Mouse (Mus musculus) right cerebral cortex, adult 2 months (tissue): ENCODE measurements around the gene Pom121.
"Not testable (repeated sequence)": the region's sequence is repeated elsewhere in the genome, so short reads cannot be mapped to it uniquely, and the experiment has no call there.

Experiments
- DNase-seq, 2 experiments: peaks; one replicate each; pipeline ENCODE4 v3.0.0; 2021 to 2022; ENCODE audit warnings: low spot score in 2 of 2

Pom121 gene

GRCm38 (mm10) chr5:135369196-135369595, 25.1 kb downstream of the Pom121 start:
- not testable (repeated sequence) for DNase-seq

- DNase-seq = no peak
Measured at GRCm38 (mm10) chr5:135368312-135368711, 26.0 kb downstream of the Pom121 start.

GRCm38 (mm10) chr5:135367841-135368240, 26.5 kb downstream of the Pom121 start:
- DNase-seq = no peak

- DNase-seq = no peak
Measured at GRCm38 (mm10) chr5:135363540-135363939, 30.8 kb downstream of the Pom121 start.

- DNase-seq = no peak
Measured at GRCm38 (mm10) chr5:135362572-135362971, 31.8 kb downstream of the Pom121 start.

GRCm38 (mm10) chr5:135359772-135360171, 34.6 kb downstream of the Pom121 start:
- DNase-seq = no peak

- no peak for DNase-seq
Measured at GRCm38 (mm10) chr5:135357556-135357955, 36.8 kb downstream of the Pom121 start.

- DNase-seq = no peak
Measured at GRCm38 (mm10) chr5:135356090-135356489, 38.3 kb downstream of the Pom121 start.

- no peak for DNase-seq
Measured at GRCm38 (mm10) chr5:135353564-135353963, 40.8 kb downstream of the Pom121 start.

GRCm38 (mm10) chr5:135352995-135353394, 41.4 kb downstream of the Pom121 start, which contains the start of gene Trim50:
Trim50 (plus strand) TSS chr5:135353295.
- no peak for DNase-seq

GRCm38 (mm10) chr5:135351606-135352005, 42.7 kb downstream of the Pom121 start:
- no peak for DNase-seq

- no peak for DNase-seq
Measured at GRCm38 (mm10) chr5:135349862-135350261, 44.5 kb downstream of the Pom121 start, which contains the start of gene Fkbp6. Fkbp6 (minus strand) TSS chr5:135350044.

GRCm38 (mm10) chr5:135347511-135348011, 46.8 kb downstream of the Pom121 start:
- DNase-seq = no peak

GRCm38 (mm10) chr5:135346430-135346829, 47.9 kb downstream of the Pom121 start:
- no peak for DNase-seq

- no peak for DNase-seq
Measured at GRCm38 (mm10) chr5:135345989-135346388, 48.4 kb downstream of the Pom121 start.

GRCm38 (mm10) chr5:135337575-135337974, 56.8 kb downstream of the Pom121 start:
- no peak for DNase-seq

- DNase-seq = no peak
Measured at GRCm38 (mm10) chr5:135331161-135331560, 63.2 kb downstream of the Pom121 start.

- no peak for DNase-seq
Measured at GRCm38 (mm10) chr5:135330201-135330600, 64.1 kb downstream of the Pom121 start.

- DNase-seq = no peak
Measured at GRCm38 (mm10) chr5:135329471-135329870, 64.9 kb downstream of the Pom121 start.
